Mouse (Mus musculus) layer of hippocampus, postnatal 36 days (tissue): Measurements from ENCODE around the gene Vmn1r64. TPM values are rescaled to one million over a fixed set of nuclear protein-coding genes. Genes with fewer than 3 reads are reported as not detected.
"Not testable (repeated sequence)": the region's sequence is repeated elsewhere in the genome, so short reads cannot be mapped to it uniquely, and the experiment has no call there.

Experiments
- DNase-seq, 2 experiments: peaks; one replicate each; pipeline ENCODE4 v3.0.0; 2022
- total RNA-seq, 2 experiments: library from RNA; stranded (reverse); gene quantifications; 2 replicates each; pipeline ENCODE4 v1.2.3; 2021

Gene Vmn1r64
- not detected for total RNA-seq

GRCm38 (mm10) chr7:5884442-5884841 is at the start of gene Vmn1r64:
Gene Vmn1r64 (minus strand): TSS chr7:5884542.
- DNase-seq: no peak

DNA sequence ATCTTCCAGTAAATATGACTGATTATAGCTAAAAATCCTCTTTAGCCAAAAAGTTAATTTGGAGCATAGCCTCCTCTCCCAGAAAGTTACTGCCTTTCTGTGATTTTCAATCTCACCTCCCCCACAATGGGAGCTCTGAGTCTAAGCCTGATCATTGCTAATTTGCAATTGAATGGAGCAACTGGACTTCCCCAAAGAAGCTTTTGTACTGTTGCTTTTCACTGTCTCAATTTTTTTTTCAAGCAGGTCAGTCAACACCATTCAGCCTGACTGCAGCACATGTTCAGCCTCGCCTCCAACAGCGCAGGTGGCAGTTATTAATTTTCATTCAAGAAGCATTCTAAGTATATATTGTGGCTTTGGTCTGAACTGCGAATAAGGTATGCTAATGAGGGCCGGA is 14.9 kb upstream of the Vmn1r64 start:
- no peak for DNase-seq

DNA sequence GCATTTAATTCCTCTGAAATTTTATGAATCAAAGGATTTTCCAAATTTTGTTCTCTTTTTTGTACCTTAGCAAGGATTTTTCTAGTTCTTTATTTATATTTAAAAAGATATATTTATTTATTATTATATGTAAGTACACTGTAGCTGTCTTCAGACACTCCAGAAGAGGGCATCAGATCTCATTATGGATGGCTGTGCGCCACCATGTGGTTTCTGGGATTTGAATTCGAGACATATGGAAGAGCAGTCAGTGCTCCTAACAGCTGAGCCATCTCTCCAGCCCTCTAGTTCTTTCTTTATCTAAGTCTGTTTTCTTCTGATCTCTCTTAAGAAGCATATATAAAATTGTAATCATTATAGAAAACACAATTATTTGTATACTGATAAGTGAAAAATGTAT is 12.9 kb upstream of the Vmn1r64 start:
- not testable (repeated sequence) for DNase-seq

Other genes with a start within 250 kb of the Vmn1r64 start
- not detected for gene Vmn1r62, start 210.9 kb downstream of the Vmn1r64 start, total RNA-seq
- not detected for gene Vmn1r63, start 79.1 kb downstream of the Vmn1r64 start, total RNA-seq
- not detected for gene Vmn1r65, start 126.5 kb upstream of the Vmn1r64 start, total RNA-seq
- gene Nlrp4c, start 160.6 kb upstream of the Vmn1r64 start, total RNA-seq: not detected